Mouse (Mus musculus): Measurements from ENCODE around the gene Fbp1. TPM values are rescaled to one million over a fixed set of nuclear protein-coding genes. Genes with fewer than 3 reads are reported as not detected.
"Not testable (repeated sequence)": the region's sequence is repeated elsewhere in the genome, so short reads cannot be mapped to it uniquely, and the experiment has no call there.

Gene Fbp1
- polyA plus RNA-seq, 1 experiment from 2014 or later: 0.55 TPM

- no peak overlapping the region for H3K4me2 ChIP-seq (replicated peaks; ENCODE audit: low read depth, low read length)
- peak overlapping the region; percentile 29; the same call in 1 of the 2 replicates for H3K27ac ChIP-seq (ENCODE audit: low read length)
- H3K36me3 ChIP-seq (ENCODE audit: control insufficient read depth, insufficient read depth, low read length): no peaks in the 10 kb centered on the region
- no peaks in the 10 kb centered on the region for H3K27me3 ChIP-seq (ENCODE audit: control insufficient read depth, insufficient read depth, low read length)
- no peak overlapping the region for H3K9ac ChIP-seq (replicated peaks; ENCODE audit: low read depth, low read length)
- H3K4me3 ChIP-seq (ENCODE audit: low read depth, low read length): no peak overlapping the region
- no peaks in the 10 kb centered on the region for H3K4me1 ChIP-seq (ENCODE audit: control insufficient read depth, insufficient read depth, low read length)
- no peaks in the 10 kb centered on the region for H3K9me3 ChIP-seq (ENCODE audit: control insufficient read depth, low read depth, low read length)
- WGBS: 61% methylated on average over 11 of the region's 11 CpGs
- ATAC-seq (ENCODE audit: insufficient number of reproducible peaks, insufficient read depth, low FRiP score, low read depth): peak; percentile 24; the same call in 1 of the 2 replicates
These were observed 22.3 kb downstream of the Fbp1 start for GRCm38 (mm10) chr13:62865651-62866315.

- ATAC-seq (ENCODE audit: insufficient number of reproducible peaks, insufficient read depth, low FRiP score, low read depth): no peak
- H3K27ac ChIP-seq (ENCODE audit: low read length): no peak overlapping the region
- no peak overlapping the region for H3K9ac ChIP-seq (replicated peaks; ENCODE audit: low read depth, low read length)
- no peak overlapping the region for H3K4me3 ChIP-seq (ENCODE audit: low read depth, low read length)
- H3K27me3 ChIP-seq (ENCODE audit: control insufficient read depth, insufficient read depth, low read length): no peaks in the 10 kb centered on the region
- WGBS: 72% methylated on average over 6 of the region's 6 CpGs
- H3K36me3 ChIP-seq (ENCODE audit: control insufficient read depth, insufficient read depth, low read length): no peaks in the 10 kb centered on the region
- no peak overlapping the region for H3K4me2 ChIP-seq (replicated peaks; ENCODE audit: low read depth, low read length)
- no peaks in the 10 kb centered on the region for H3K4me1 ChIP-seq (ENCODE audit: control insufficient read depth, insufficient read depth, low read length)
- no peaks in the 10 kb centered on the region for H3K9me3 ChIP-seq (ENCODE audit: control insufficient read depth, low read depth, low read length)
These were observed 24.3 kb downstream of the Fbp1 start for GRCm38 (mm10) chr13:62863771-62864170.

- 68% methylated on average over 3 of the region's 3 CpGs for WGBS
- no peak for ATAC-seq (ENCODE audit: insufficient number of reproducible peaks, insufficient read depth, low FRiP score, low read depth)
- H3K4me1 ChIP-seq (ENCODE audit: control insufficient read depth, insufficient read depth, low read length): no peaks in the 10 kb centered on the region
- H3K4me2 ChIP-seq (replicated peaks; ENCODE audit: low read depth, low read length): no peak overlapping the region
- H3K27me3 ChIP-seq (ENCODE audit: control insufficient read depth, insufficient read depth, low read length): no peaks in the 10 kb centered on the region
- no peaks in the 10 kb centered on the region for H3K36me3 ChIP-seq (ENCODE audit: control insufficient read depth, insufficient read depth, low read length)
- H3K4me3 ChIP-seq (ENCODE audit: low read depth, low read length): no peak overlapping the region
- no peak overlapping the region for H3K27ac ChIP-seq (ENCODE audit: low read length)
- no peaks in the 10 kb centered on the region for H3K9me3 ChIP-seq (ENCODE audit: control insufficient read depth, low read depth, low read length)
- H3K9ac ChIP-seq (replicated peaks; ENCODE audit: low read depth, low read length): no peak overlapping the region
These were observed 25.2 kb downstream of the Fbp1 start for GRCm38 (mm10) chr13:62862875-62863274.

DNA sequence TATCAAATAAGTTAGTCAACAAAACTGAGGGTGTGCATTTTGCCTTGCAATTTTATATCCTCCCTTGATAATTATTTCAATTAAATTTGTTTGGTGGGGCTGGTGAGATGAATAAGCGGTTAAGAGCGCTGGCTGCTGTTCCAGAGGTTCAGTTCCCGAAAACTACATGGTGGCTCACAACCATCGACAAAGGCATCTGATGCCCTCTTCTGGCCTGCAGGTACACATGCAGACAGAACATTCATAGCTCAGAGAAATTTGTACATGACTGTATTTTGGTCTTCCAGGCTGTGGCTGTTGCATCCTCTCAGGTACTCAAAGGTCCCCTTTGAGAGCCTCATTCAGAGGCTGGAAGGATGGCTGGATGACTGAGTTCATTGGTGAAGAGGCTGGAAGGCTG is 28.0 kb downstream of the Fbp1 start:
- no peak for ATAC-seq (ENCODE audit: insufficient number of reproducible peaks, insufficient read depth, low FRiP score, low read depth)
- whole genome bisulfite sequencing: 90% methylated on average over 4 of the region's 4 CpGs
- Histone ChIP-seq H3K9me3 (ENCODE audit: control insufficient read depth, low read depth, low read length) (no peaks in the 10 kb centered on the region), H3K4me1 (ENCODE audit: control insufficient read depth, insufficient read depth, low read length) (no peaks in the 10 kb centered on the region), H3K36me3 (ENCODE audit: control insufficient read depth, insufficient read depth, low read length) (no peaks in the 10 kb centered on the region), H3K9ac (replicated peaks; ENCODE audit: low read depth, low read length) (no peak overlapping the region), H3K27ac (ENCODE audit: low read length) (no peak overlapping the region), H3K27me3 (ENCODE audit: control insufficient read depth, insufficient read depth, low read length) (no peaks in the 10 kb centered on the region), H3K4me2 (replicated peaks; ENCODE audit: low read depth, low read length) (no peak overlapping the region), H3K4me3 (ENCODE audit: low read depth, low read length) (no peak overlapping the region)

GRCm38 (mm10) chr13:62859251-62859650 is 28.8 kb downstream of the Fbp1 start:
- not testable (repeated sequence) for ATAC-seq (ENCODE audit: insufficient number of reproducible peaks, insufficient read depth, low FRiP score, low read depth); H3K9me3 ChIP-seq (ENCODE audit: control insufficient read depth, low read depth, low read length); H3K27me3 ChIP-seq (ENCODE audit: control insufficient read depth, insufficient read depth, low read length); H3K27ac ChIP-seq (ENCODE audit: low read length); H3K4me2 ChIP-seq (replicated peaks; ENCODE audit: low read depth, low read length); H3K4me3 ChIP-seq (ENCODE audit: low read depth, low read length); H3K36me3 ChIP-seq (ENCODE audit: control insufficient read depth, insufficient read depth, low read length); H3K9ac ChIP-seq (replicated peaks; ENCODE audit: low read depth, low read length); H3K4me1 ChIP-seq (ENCODE audit: control insufficient read depth, insufficient read depth, low read length)
- 78% methylated on average over 10 of the region's 10 CpGs for WGBS

GRCm38 (mm10) chr13:62857941-62858915 is 29.9 kb downstream of the Fbp1 start, which contains the start of gene Fbp2:
Gene Fbp2, minus strand, starts transcription at chr13:62858422.
- peak; percentile 76 for ATAC-seq (ENCODE audit: insufficient number of reproducible peaks, insufficient read depth, low FRiP score, low read depth)
- WGBS: 60% methylated on average over 21 of the region's 21 CpGs
- Histone ChIP-seq H3K27me3 (ENCODE audit: control insufficient read depth, insufficient read depth, low read length) (no peaks in the 10 kb centered on the region), H3K9me3 (ENCODE audit: control insufficient read depth, low read depth, low read length) (no peaks in the 10 kb centered on the region), H3K9ac (replicated peaks; ENCODE audit: low read depth, low read length) (no peak within 1 kb of the TSS), H3K4me3 (ENCODE audit: low read depth, low read length) (no peak within 1 kb of the TSS), H3K4me2 (replicated peaks; ENCODE audit: low read depth, low read length) (no peak within 1 kb of the TSS), H3K4me1 (ENCODE audit: control insufficient read depth, insufficient read depth, low read length) (no peaks in the 10 kb centered on the region), H3K36me3 (ENCODE audit: control insufficient read depth, insufficient read depth, low read length) (no peaks in the 10 kb centered on the region), H3K27ac (ENCODE audit: low read length) (peak within 1 kb of the TSS; percentile 39; the same call in 1 of the 2 replicates)

DNA sequence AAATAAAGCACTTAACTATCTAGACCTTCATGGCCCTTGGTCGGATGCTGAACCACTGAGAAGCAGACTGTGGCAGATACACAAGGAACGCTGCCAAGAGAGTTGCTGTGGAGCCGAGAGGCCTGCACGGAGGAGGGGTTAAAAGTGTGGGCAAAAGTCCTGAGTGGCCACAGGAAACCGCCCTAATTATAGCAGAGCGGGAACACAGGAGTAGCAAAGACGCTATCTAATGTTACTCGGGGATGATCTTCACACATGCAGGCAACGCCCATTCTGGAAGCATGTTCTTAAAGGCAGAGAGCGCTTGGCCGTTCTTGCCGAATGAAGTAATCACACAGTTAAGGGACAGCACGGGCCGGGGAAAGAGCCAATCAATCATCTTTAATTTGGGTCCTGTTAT is 31.2 kb downstream of the Fbp1 start:
- Histone ChIP-seq H3K36me3 (ENCODE audit: control insufficient read depth, insufficient read depth, low read length) (no peaks in the 10 kb centered on the region), H3K27me3 (ENCODE audit: control insufficient read depth, insufficient read depth, low read length) (no peaks in the 10 kb centered on the region), H3K9ac (replicated peaks; ENCODE audit: low read depth, low read length) (no peak overlapping the region), H3K4me3 (ENCODE audit: low read depth, low read length) (no peak overlapping the region), H3K4me1 (ENCODE audit: control insufficient read depth, insufficient read depth, low read length) (no peaks in the 10 kb centered on the region), H3K4me2 (replicated peaks; ENCODE audit: low read depth, low read length) (no peak overlapping the region), H3K27ac (ENCODE audit: low read length) (no peak overlapping the region), H3K9me3 (ENCODE audit: control insufficient read depth, low read depth, low read length) (no peaks in the 10 kb centered on the region)
- no peak for ATAC-seq (ENCODE audit: insufficient number of reproducible peaks, insufficient read depth, low FRiP score, low read depth)
- 74% methylated on average over 14 of the region's 14 CpGs for WGBS

- ATAC-seq (ENCODE audit: insufficient number of reproducible peaks, insufficient read depth, low FRiP score, low read depth): peak; percentile 79; the same call in 1 of the 2 replicates
- Histone ChIP-seq H3K4me2 (replicated peaks; ENCODE audit: low read depth, low read length) (peak overlapping the region; percentile 45), H3K27me3 (ENCODE audit: control insufficient read depth, insufficient read depth, low read length) (no peaks in the 10 kb centered on the region), H3K36me3 (ENCODE audit: control insufficient read depth, insufficient read depth, low read length) (no peaks in the 10 kb centered on the region), H3K27ac (ENCODE audit: low read length) (no peak overlapping the region), H3K9ac (replicated peaks; ENCODE audit: low read depth, low read length) (no peak overlapping the region), H3K4me1 (ENCODE audit: control insufficient read depth, insufficient read depth, low read length) (no peaks in the 10 kb centered on the region), H3K9me3 (ENCODE audit: control insufficient read depth, low read depth, low read length) (no peaks in the 10 kb centered on the region), H3K4me3 (ENCODE audit: low read depth, low read length) (0 out of 2 replicates have a peak overlapping the region, but pooled peaks have one; percentile 11)
- 4% methylated on average over 5 of the region's 5 CpGs for WGBS
These were observed 31.8 kb downstream of the Fbp1 start for GRCm38 (mm10) chr13:62856305-62856675.

Measured in stomach, embryonic 14.5 days (tissue).